Mouse (Mus musculus) limb, embryonic 11.5 days (tissue): ENCODE results near the gene Chchd10. TPM values are rescaled to one million over a fixed set of nuclear protein-coding genes. Genes with fewer than 3 reads are reported as not detected.

Experiments used
- ATAC-seq: fragments of 200-750 bp; cut with Nextera tagmentation; 2 replicates; pipeline ENCODE4 v1.8.0; 2017; ENCODE audit warnings: low read depth; ENCODE audit not compliant: insufficient number of reproducible peaks, low FRiP score, low TSS enrichment
- DNase-seq: peaks from one replicate; pipeline ENCODE4 v3.0.0-alpha.2; 2015; ENCODE audit warnings: low spot score
- H3K27ac ChIP-seq: fragments of 300-500 bp; sonication (generic); replicated peaks from 2 replicates; pipeline ENCODE4 v1.5.1; 2014; ENCODE audit warnings: low read depth, mild to moderate bottlenecking, low read length
- H3K27me3 ChIP-seq: fragments of 300-500 bp; sonication (generic); 2 replicates; pipeline ENCODE4 v1.6.1; 2014; ENCODE audit warnings: mild to moderate bottlenecking, low read length, mixed read lengths; ENCODE audit not compliant: control insufficient read depth, insufficient read depth
- H3K36me3 ChIP-seq: fragments of 300-500 bp; sonication (generic); 2 replicates; pipeline ENCODE4 v1.6.1; 2014; ENCODE audit warnings: mild to moderate bottlenecking, low read length, moderate library complexity, mixed read lengths; ENCODE audit not compliant: control insufficient read depth, insufficient read depth
- H3K4me1 ChIP-seq: fragments of 300-500 bp; sonication (generic); 2 replicates; pipeline ENCODE4 v1.6.1; 2014; ENCODE audit warnings: low read length, mixed read lengths; ENCODE audit not compliant: control insufficient read depth, insufficient read depth
- H3K4me2 ChIP-seq: fragments of 300-500 bp; sonication (generic); 2 replicates; pipeline ENCODE4 v1.6.1; 2014; ENCODE audit warnings: low read depth, mild to moderate bottlenecking, moderate library complexity; ENCODE audit not compliant: severe bottlenecking
- H3K4me3 ChIP-seq: fragments of 300-500 bp; sonication (generic); 2 replicates; pipeline ENCODE4 v1.5.1; 2014; ENCODE audit warnings: low read depth, low read length
- H3K9ac ChIP-seq: fragments of 300-500 bp; sonication (generic); 2 replicates; pipeline ENCODE4 v1.6.1; 2014; ENCODE audit warnings: mild to moderate bottlenecking, low read length
- H3K9me3 ChIP-seq: fragments of 300-500 bp; sonication (generic); 2 replicates; pipeline ENCODE4 v1.6.1; 2016; ENCODE audit warnings: low read length; ENCODE audit not compliant: control insufficient read depth
- WGBS: fragments of 180-500 bp; shearing (Covaris S2); extraction: QIAGEN DNeasy Blood & Tissue Kit; methylation state at CpG from one replicate; pipeline ENCODE4 v1.1.7; 2014; 5-methylcytosine and 5-hydroxymethylcytosine counted together
- polyA plus RNA-seq: library from polyadenylated mRNA; unstranded; fragments of >200 nt; fragmentation: Nextera tagmentation; extraction: Ambion mirVana; gene quantifications from 2 replicates; pipeline ENCODE4 v1.2.1, GENCODE M21; 2014

The Chchd10 gene
- polyA plus RNA-seq, 1 experiment from 2014 or later: 6.2 TPM

GRCm38 (mm10) chr10:75932081-75932678 is 750 bp upstream of the Chchd10 start:
- Histone ChIP-seq H3K4me3 (peak overlapping the region; percentile 67), H3K36me3 (no peaks in the 10 kb centered on the region), H3K9me3 (no peaks in the 10 kb centered on the region), H3K27ac (no peak overlapping the region), H3K27me3 (peaks cover 16% of the 10 kb centered on the region), H3K4me1 (peaks cover 12% of the 10 kb centered on the region), H3K4me2 (peak overlapping the region; percentile 86), H3K9ac (peak overlapping the region; percentile 92)
- WGBS: under 1% methylated on average over 43 of the region's 44 CpGs
- DNase-seq (peak; percentile 80), ATAC-seq (peak; percentile 64)

GRCm38 (mm10) chr10:75934991-75935390 is 2.1 kb downstream of the Chchd10 start:
- no peak overlapping the region for H3K9ac ChIP-seq
- H3K4me2 ChIP-seq: peak overlapping the region; percentile 89
- H3K9me3 ChIP-seq: no peaks in the 10 kb centered on the region
- H3K27ac ChIP-seq: no peak overlapping the region
- peaks cover 12% of the 10 kb centered on the region for H3K4me1 ChIP-seq
- ATAC-seq (no peak), DNase-seq (no peak)
- 82% methylated on average over 1 of the region's 1 CpGs for WGBS
- no peak overlapping the region for H3K4me3 ChIP-seq
- H3K36me3 ChIP-seq: no peaks in the 10 kb centered on the region
- peaks cover 26% of the 10 kb centered on the region for H3K27me3 ChIP-seq

- H3K4me2 ChIP-seq: peak within 1 kb of the TSS; percentile 89
- H3K9me3 ChIP-seq: no peaks in the 10 kb centered on the region
- H3K9ac ChIP-seq: no peak within 1 kb of the TSS; the same call in 1 of the 2 replicates
- H3K27ac ChIP-seq: no peak within 1 kb of the TSS
- 2% methylated on average over 51 of the region's 51 CpGs for WGBS
- peaks cover 9% of the 10 kb centered on the region; the same call in 1 of the 2 replicates for H3K4me1 ChIP-seq
- ATAC-seq: peak; percentile 60; the same call in 1 of the 2 replicates
- no peaks in the 10 kb centered on the region for H3K36me3 ChIP-seq
- DNase-seq: peak; percentile 85
- H3K27me3 ChIP-seq: peaks cover 24% of the 10 kb centered on the region
- H3K4me3 ChIP-seq: peak within 1 kb of the TSS; percentile 38
These were observed 3.0 kb downstream of the Chchd10 start, which contains the start of gene Mmp11 for GRCm38 (mm10) chr10:75935680-75936541. Gene Mmp11, minus strand, starts transcription at chr10:75936496.

- 32% methylated on average over 18 of the region's 18 CpGs for WGBS
- Histone ChIP-seq H3K9me3 (no peaks in the 10 kb centered on the region), H3K27me3 (peaks cover 24% of the 10 kb centered on the region), H3K4me2 (no peak overlapping the region), H3K36me3 (no peaks in the 10 kb centered on the region), H3K9ac (no peak overlapping the region), H3K4me1 (peaks cover 9% of the 10 kb centered on the region; the same call in 1 of the 2 replicates), H3K27ac (no peak overlapping the region), H3K4me3 (no peak overlapping the region)
- no peak for ATAC-seq
- DNase-seq: no peak
These were observed 4.2 kb downstream of the Chchd10 start for GRCm38 (mm10) chr10:75936909-75937667.

GRCm38 (mm10) chr10:75937851-75938643 is 5.1 kb downstream of the Chchd10 start:
- Histone ChIP-seq H3K9ac (no peak overlapping the region), H3K9me3 (no peaks in the 10 kb centered on the region), H3K4me1 (0 out of 2 replicates have a peak, but pooled peaks cover 4% of the 10 kb centered on the region), H3K36me3 (no peaks in the 10 kb centered on the region), H3K27me3 (peaks cover 24% of the 10 kb centered on the region), H3K4me2 (no peak overlapping the region), H3K4me3 (no peak overlapping the region), H3K27ac (no peak overlapping the region)
- DNase-seq: no peak
- WGBS: 64% methylated on average over 9 of the region's 10 CpGs
- no peak for ATAC-seq

GRCm38 (mm10) chr10:75939481-75940234 is 6.7 kb downstream of the Chchd10 start:
- no peak overlapping the region for H3K27ac ChIP-seq
- no peaks in the 10 kb centered on the region for H3K36me3 ChIP-seq
- peaks cover 24% of the 10 kb centered on the region for H3K27me3 ChIP-seq
- ATAC-seq: no peak
- no peak for DNase-seq
- H3K4me2 ChIP-seq: no peak overlapping the region
- no peak overlapping the region for H3K9ac ChIP-seq
- H3K4me3 ChIP-seq: no peak overlapping the region
- 37% methylated on average over 9 of the region's 9 CpGs for WGBS
- H3K4me1 ChIP-seq: 0 out of 2 replicates have a peak, but pooled peaks cover 2% of the 10 kb centered on the region
- H3K9me3 ChIP-seq: no peaks in the 10 kb centered on the region

- H3K4me2 ChIP-seq: no peak within 1 kb of the TSS
- ATAC-seq: no peak
These were observed 7.6 kb downstream of the Chchd10 start, which contains the start of gene Gm867 for GRCm38 (mm10) chr10:75940520-75940919. Gene Gm867, minus strand, starts transcription at chr10:75940672.

More at GRCm38 (mm10) chr10:75940520-75940919, 7.6 kb downstream of the Chchd10 start, which contains the start of gene Gm867:
- no peaks in the 10 kb centered on the region for H3K9me3 ChIP-seq
- no peak within 1 kb of the TSS for H3K9ac ChIP-seq
- no peaks in the 10 kb centered on the region for H3K36me3 ChIP-seq
- no peak for DNase-seq
- no peak within 1 kb of the TSS for H3K27ac ChIP-seq
- H3K4me3 ChIP-seq: no peak within 1 kb of the TSS
- 89% methylated on average over 5 of the region's 5 CpGs for WGBS
- peaks cover 24% of the 10 kb centered on the region for H3K27me3 ChIP-seq
- 0 out of 2 replicates have a peak, but pooled peaks cover 2% of the 10 kb centered on the region for H3K4me1 ChIP-seq
